Mouse (Mus musculus): ENCODE data around the gene App. TPM values are rescaled to one million over a fixed set of nuclear protein-coding genes. Genes with fewer than 3 reads are reported as not detected.
A peak's percentile ranks its signal among the peaks of the same experiment; 100 is the strongest.

The App gene
- polyA plus RNA-seq (2015; fragmentation: Nextera tagmentation; extraction: Ambion mirVana) = 197 and 260 TPM in 2 replicates

- WGBS = under 1% methylated on average over 78 of the region's 78 CpGs
- Histone ChIP-seq H3K4me2 (peak within 1 kb of the TSS; percentile 65), H3K4me3 (peak within 1 kb of the TSS; percentile 79), H3K9me3 (no peaks in the 10 kb centered on the region), H3K4me1 (peaks cover 25% of the 10 kb centered on the region), H3K36me3 (no peaks in the 10 kb centered on the region), H3K9ac (peak within 1 kb of the TSS; percentile 95), H3K27me3 (0 out of 2 replicates have a peak, but pooled peaks cover 7% of the 10 kb centered on the region), H3K27ac (peak within 1 kb of the TSS; percentile 92)
- ATAC-seq (ENCODE audit: insufficient number of reproducible peaks, insufficient read depth, low FRiP score, low TSS enrichment, low read depth) = peak; percentile 81
Measured at GRCm38 (mm10) chr16:85173373-85174081, at the start of gene App. TSS of gene App (minus strand) at chr16:85173766.

DNA sequence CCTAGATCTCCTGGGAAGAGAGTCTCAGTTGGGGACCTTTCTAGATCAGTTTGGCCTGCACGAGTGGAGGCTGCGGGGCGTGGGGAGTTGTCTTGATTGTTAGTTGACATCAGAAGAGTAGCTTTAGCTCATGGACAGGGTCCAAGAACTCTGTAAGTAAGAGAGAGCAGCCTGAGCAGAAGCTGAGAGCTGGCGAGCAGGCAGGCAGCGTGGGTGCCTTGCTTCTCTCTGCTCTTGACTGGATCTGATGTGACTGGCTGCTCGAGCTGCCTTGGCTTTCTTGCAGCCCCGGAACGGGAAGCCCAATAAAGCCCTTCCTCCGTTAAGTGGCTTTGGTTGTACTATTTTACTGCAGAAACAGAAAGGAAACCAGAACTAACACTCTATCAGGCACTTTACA lies 42.3 kb upstream of the App start:
- no peak for ATAC-seq (ENCODE audit: insufficient number of reproducible peaks, insufficient read depth, low FRiP score, low TSS enrichment, low read depth)
- Histone ChIP-seq H3K9ac (no peak overlapping the region), H3K4me1 (no peaks in the 10 kb centered on the region), H3K27ac (no peak overlapping the region), H3K4me2 (no peak overlapping the region), H3K4me3 (no peak overlapping the region), H3K9me3 (no peaks in the 10 kb centered on the region), H3K36me3 (no peaks in the 10 kb centered on the region), H3K27me3 (no peaks in the 10 kb centered on the region)
- 77% methylated on average over 9 of the region's 9 CpGs for WGBS

- Histone ChIP-seq H3K4me2 (no peak overlapping the region), H3K27ac (no peak overlapping the region), H3K36me3 (no peaks in the 10 kb centered on the region), H3K9ac (no peak overlapping the region), H3K4me3 (no peak overlapping the region), H3K4me1 (no peaks in the 10 kb centered on the region), H3K27me3 (no peaks in the 10 kb centered on the region), H3K9me3 (no peaks in the 10 kb centered on the region)
- ATAC-seq (ENCODE audit: insufficient number of reproducible peaks, insufficient read depth, low FRiP score, low TSS enrichment, low read depth) = no peak
- WGBS = 82% methylated on average over 9 of the region's 9 CpGs
Measured at GRCm38 (mm10) chr16:85215173-85215572, 41.6 kb upstream of the App start.

- ATAC-seq (ENCODE audit: insufficient number of reproducible peaks, insufficient read depth, low FRiP score, low TSS enrichment, low read depth) = 0 out of 2 replicates have a peak, but pooled peaks have one; percentile 37
- H3K27ac ChIP-seq = no peak overlapping the region
- H3K4me1 ChIP-seq = no peaks in the 10 kb centered on the region
- 83% methylated on average over 6 of the region's 6 CpGs for WGBS
- H3K9me3 ChIP-seq = no peaks in the 10 kb centered on the region
- H3K36me3 ChIP-seq = no peaks in the 10 kb centered on the region
- no peak overlapping the region for H3K4me3 ChIP-seq
- no peaks in the 10 kb centered on the region for H3K27me3 ChIP-seq
- no peak overlapping the region for H3K9ac ChIP-seq
- no peak overlapping the region for H3K4me2 ChIP-seq
Measured at GRCm38 (mm10) chr16:85195622-85196021, 22.1 kb upstream of the App start.

- ATAC-seq (ENCODE audit: insufficient number of reproducible peaks, insufficient read depth, low FRiP score, low TSS enrichment, low read depth) = no peak
- H3K4me1 ChIP-seq = no peaks in the 10 kb centered on the region
- H3K4me2 ChIP-seq = no peak overlapping the region
- H3K36me3 ChIP-seq = no peaks in the 10 kb centered on the region
- H3K9me3 ChIP-seq = no peaks in the 10 kb centered on the region
- 84% methylated on average over 6 of the region's 6 CpGs for WGBS
- no peaks in the 10 kb centered on the region for H3K27me3 ChIP-seq
- H3K27ac ChIP-seq = no peak overlapping the region
- H3K9ac ChIP-seq = no peak overlapping the region
- H3K4me3 ChIP-seq = no peak overlapping the region
Measured at GRCm38 (mm10) chr16:85195167-85195566, 21.6 kb upstream of the App start.

DNA sequence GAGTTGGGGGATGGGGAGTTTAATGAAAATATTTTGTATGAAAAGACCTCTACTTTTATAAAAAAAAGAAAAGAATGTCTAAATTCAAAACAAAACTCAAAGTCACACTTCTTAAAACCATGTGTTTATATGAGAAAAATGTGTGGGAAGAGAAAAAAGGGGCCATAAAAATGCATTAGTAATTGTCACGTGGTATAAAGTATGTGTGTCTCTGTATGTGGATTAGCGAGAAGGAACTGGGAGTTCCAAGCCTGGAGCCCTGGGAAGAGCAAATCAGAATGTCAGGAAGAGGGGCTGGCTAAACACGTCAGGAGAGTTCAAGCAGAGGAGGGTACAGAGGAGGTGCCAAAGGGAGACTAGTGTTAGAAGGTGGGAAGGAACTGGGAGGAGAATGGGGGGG lies 7.9 kb upstream of the App start:
- H3K4me1 ChIP-seq = peaks cover 3% of the 10 kb centered on the region; the same call in 1 of the 2 replicates
- no peak for ATAC-seq (ENCODE audit: insufficient number of reproducible peaks, insufficient read depth, low FRiP score, low TSS enrichment, low read depth)
- H3K9ac ChIP-seq = no peak overlapping the region
- no peaks in the 10 kb centered on the region for H3K36me3 ChIP-seq
- no peak overlapping the region for H3K4me3 ChIP-seq
- H3K4me2 ChIP-seq = no peak overlapping the region
- WGBS = 46% methylated on average over 3 of the region's 3 CpGs
- no peaks in the 10 kb centered on the region for H3K9me3 ChIP-seq
- H3K27ac ChIP-seq = no peak overlapping the region
- H3K27me3 ChIP-seq = no peaks in the 10 kb centered on the region

DNA sequence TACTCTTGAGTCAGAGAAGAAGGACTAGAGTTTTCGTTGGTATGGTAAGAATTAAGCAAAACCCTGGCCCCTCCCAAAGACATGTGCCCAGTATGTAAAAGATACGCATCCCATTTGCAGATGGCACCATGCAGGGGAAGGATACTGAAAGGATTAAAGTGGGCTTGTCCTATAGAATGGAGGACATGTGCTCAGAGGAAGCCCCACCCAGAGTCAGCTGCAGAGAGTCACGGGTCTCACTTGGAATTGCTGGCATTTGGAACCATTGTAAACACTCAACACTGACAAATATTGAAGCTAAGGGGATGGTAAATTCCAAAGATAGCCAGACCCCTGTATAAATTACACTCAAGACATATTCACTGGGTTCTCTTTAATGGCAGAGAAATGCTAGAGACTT lies 7.1 kb upstream of the App start:
- no peak for ATAC-seq (ENCODE audit: insufficient number of reproducible peaks, insufficient read depth, low FRiP score, low TSS enrichment, low read depth)
- 64% methylated on average over 3 of the region's 3 CpGs for WGBS

GRCm38 (mm10) chr16:85176666-85177065 lies 3.1 kb upstream of the App start:
- H3K4me2 ChIP-seq = no peak overlapping the region
- H3K9ac ChIP-seq = no peak overlapping the region
- 0 out of 2 replicates have a peak, but pooled peaks cover 7% of the 10 kb centered on the region for H3K27me3 ChIP-seq
- H3K9me3 ChIP-seq = no peaks in the 10 kb centered on the region
- 24% methylated on average over 3 of the region's 3 CpGs for WGBS
- H3K27ac ChIP-seq = no peak overlapping the region
- no peak for ATAC-seq (ENCODE audit: insufficient number of reproducible peaks, insufficient read depth, low FRiP score, low TSS enrichment, low read depth)
- H3K36me3 ChIP-seq = no peaks in the 10 kb centered on the region
- no peak overlapping the region for H3K4me3 ChIP-seq
- peaks cover 7% of the 10 kb centered on the region for H3K4me1 ChIP-seq

More for the DNA sequence above, 7.1 kb upstream of the App start:
- Histone ChIP-seq H3K4me3 (no peak overlapping the region), H3K9ac (no peak overlapping the region), H3K4me2 (no peak overlapping the region), H3K36me3 (no peaks in the 10 kb centered on the region), H3K27me3 (no peaks in the 10 kb centered on the region), H3K27ac (no peak overlapping the region), H3K9me3 (no peaks in the 10 kb centered on the region), H3K4me1 (peaks cover 3% of the 10 kb centered on the region; the same call in 1 of the 2 replicates)

GRCm38 (mm10) chr16:85172571-85173372 lies 794 bp downstream of the App start:
- H3K9me3 ChIP-seq = no peaks in the 10 kb centered on the region
- peak overlapping the region; percentile 79 for H3K4me3 ChIP-seq
- H3K9ac ChIP-seq = peak overlapping the region; percentile 95
- peaks cover 1% of the 10 kb centered on the region for H3K36me3 ChIP-seq
- peak; percentile 72 for ATAC-seq (ENCODE audit: insufficient number of reproducible peaks, insufficient read depth, low FRiP score, low TSS enrichment, low read depth)
- under 1% methylated on average over 68 of the region's 68 CpGs for WGBS
- peak overlapping the region; percentile 65 for H3K4me2 ChIP-seq
- peak overlapping the region; percentile 92 for H3K27ac ChIP-seq
- H3K27me3 ChIP-seq = 0 out of 2 replicates have a peak, but pooled peaks cover 7% of the 10 kb centered on the region
- peaks cover 27% of the 10 kb centered on the region for H3K4me1 ChIP-seq

DNA sequence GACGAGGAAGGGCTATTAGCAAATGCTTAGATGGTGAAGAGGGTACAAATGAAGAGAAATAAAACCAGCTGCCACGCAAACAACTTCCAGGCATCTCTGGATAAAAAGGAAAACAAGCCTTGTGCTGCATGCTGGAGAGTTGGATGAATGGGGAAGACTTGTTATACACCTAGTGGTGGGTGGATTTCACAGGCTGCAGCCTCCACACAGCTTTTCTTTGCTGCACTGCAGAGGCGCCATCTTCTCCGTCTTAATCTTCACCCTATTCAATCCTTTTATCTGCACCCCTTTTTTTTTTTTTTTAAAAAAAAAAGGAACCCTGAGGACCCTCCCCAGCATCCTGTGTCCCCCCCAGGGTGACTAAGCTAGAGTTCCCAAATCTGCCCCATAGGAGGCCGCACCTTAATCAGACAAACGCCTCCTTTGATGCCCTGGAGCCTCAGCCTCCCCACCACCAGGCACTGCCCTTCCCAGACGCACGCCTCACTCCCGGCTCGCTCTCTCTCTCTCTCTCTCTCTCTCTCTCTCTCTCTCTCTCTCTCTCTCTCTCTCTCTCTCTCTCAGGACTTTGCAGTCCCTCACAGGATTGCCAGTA lies 1.5 kb downstream of the App start:
- Histone ChIP-seq H3K36me3 (peaks cover 8% of the 10 kb centered on the region), H3K4me2 (peak overlapping the region; percentile 65), H3K27me3 (0 out of 2 replicates have a peak, but pooled peaks cover 7% of the 10 kb centered on the region), H3K9me3 (no peaks in the 10 kb centered on the region), H3K9ac (peak overlapping the region; percentile 95), H3K4me3 (peak overlapping the region; percentile 79), H3K27ac (peak overlapping the region; percentile 92), H3K4me1 (peaks cover 26% of the 10 kb centered on the region)
- 1% methylated on average over 10 of the region's 10 CpGs for WGBS
- peak; percentile 38; the same call in 1 of the 2 replicates for ATAC-seq (ENCODE audit: insufficient number of reproducible peaks, insufficient read depth, low FRiP score, low TSS enrichment, low read depth)

- Histone ChIP-seq H3K4me2 (peak overlapping the region; percentile 65), H3K27ac (no peak overlapping the region), H3K4me3 (peak overlapping the region; percentile 20), H3K4me1 (peaks cover 23% of the 10 kb centered on the region), H3K27me3 (0 out of 2 replicates have a peak, but pooled peaks cover 7% of the 10 kb centered on the region), H3K9ac (peak overlapping the region; percentile 49), H3K9me3 (no peaks in the 10 kb centered on the region), H3K36me3 (peaks cover 9% of the 10 kb centered on the region)
- 43% methylated on average over 19 of the region's 19 CpGs for whole genome bisulfite sequencing
- no peak for ATAC-seq (ENCODE audit: insufficient number of reproducible peaks, insufficient read depth, low FRiP score, low TSS enrichment, low read depth)
Measured at GRCm38 (mm10) chr16:85170826-85171510, 2.6 kb downstream of the App start.

Data from embryonic facial prominence, embryonic 13.5 days (tissue).